Mouse (Mus musculus) hindbrain, embryonic 12.5 days (tissue): Measurements from ENCODE around the gene Cd5. TPM values are rescaled to one million over a fixed set of nuclear protein-coding genes. Genes with fewer than 3 reads are reported as not detected.

Experiments used
- ATAC-seq: fragments of 200-750 bp; cut with Nextera tagmentation; 2 replicates; pipeline ENCODE4 v1.8.0; 2017; ENCODE audit warnings: moderate TSS enrichment; ENCODE audit not compliant: low FRiP score
- H3K27ac ChIP-seq: fragments of 300-500 bp; sonication (generic); 2 replicates; pipeline ENCODE4 v1.5.1; 2016; ENCODE audit warnings: mild to moderate bottlenecking
- H3K27me3 ChIP-seq: fragments of 300-500 bp; sonication (generic); 2 replicates; pipeline ENCODE4 v1.6.1; 2016; ENCODE audit warnings: mild to moderate bottlenecking
- H3K36me3 ChIP-seq: fragments of 300-500 bp; sonication (generic); 2 replicates; pipeline ENCODE4 v1.6.1; 2016; ENCODE audit warnings: mild to moderate bottlenecking
- H3K4me1 ChIP-seq: fragments of 300-500 bp; sonication (generic); 2 replicates; pipeline ENCODE4 v1.6.1; 2016
- H3K4me2 ChIP-seq: fragments of 300-500 bp; sonication (generic); replicated peaks from 2 replicates; pipeline ENCODE4 v1.6.1; 2016; ENCODE audit warnings: mild to moderate bottlenecking
- H3K4me3 ChIP-seq: fragments of 300-500 bp; sonication (generic); 2 replicates; pipeline ENCODE4 v1.5.1; 2016; ENCODE audit warnings: mild to moderate bottlenecking
- H3K9ac ChIP-seq: fragments of 300-500 bp; sonication (generic); 2 replicates; pipeline ENCODE4 v1.6.1; 2016; ENCODE audit warnings: mild to moderate bottlenecking, moderate library complexity
- H3K9me3 ChIP-seq: fragments of 300-500 bp; sonication (generic); replicated peaks from 2 replicates; pipeline ENCODE4 v1.6.1; 2016; ENCODE audit warnings: mild to moderate bottlenecking
- WGBS: fragments of 180-500 bp; shearing (Covaris S2); methylation state at CpG from one replicate; pipeline ENCODE4 v1.1.7; 2016; 5-methylcytosine and 5-hydroxymethylcytosine counted together
- polyA plus RNA-seq: library from polyadenylated mRNA; unstranded; fragments of >200 nt; fragmentation: Nextera tagmentation; extraction: Ambion mirVana; gene quantifications from 2 replicates; pipeline ENCODE4 v1.2.1, GENCODE M21; 2016

Gene Cd5
- polyA plus RNA-seq, 1 experiment from 2014 or later, result 0.17 TPM

GRCm38 (mm10) chr19:10738038-10738437, 764 bp downstream of the Cd5 start:
- Histone ChIP-seq H3K9ac (no peak overlapping the region), H3K36me3 (no peaks in the 10 kb centered on the region), H3K4me1 (0 out of 2 replicates have a peak, but pooled peaks cover 3% of the 10 kb centered on the region), H3K27ac (no peak overlapping the region), H3K27me3 (no peaks in the 10 kb centered on the region), H3K4me2 (no peak overlapping the region), H3K4me3 (no peak overlapping the region), H3K9me3 (no peaks in the 10 kb centered on the region)
- no peak for ATAC-seq
- WGBS, result 90% methylated on average over 6 of the region's 6 CpGs

GRCm38 (mm10) chr19:10735861-10736260, 2.9 kb downstream of the Cd5 start:
- Histone ChIP-seq H3K9me3 (no peaks in the 10 kb centered on the region), H3K27ac (no peak overlapping the region), H3K4me1 (0 out of 2 replicates have a peak, but pooled peaks cover 3% of the 10 kb centered on the region), H3K4me2 (no peak overlapping the region), H3K4me3 (no peak overlapping the region), H3K27me3 (no peaks in the 10 kb centered on the region), H3K36me3 (no peaks in the 10 kb centered on the region), H3K9ac (no peak overlapping the region)
- WGBS, result 94% methylated on average over 7 of the region's 7 CpGs
- no peak for ATAC-seq

GRCm38 (mm10) chr19:10735061-10735460, 3.7 kb downstream of the Cd5 start:
- no peak overlapping the region for H3K27ac ChIP-seq
- no peak for ATAC-seq
- no peak overlapping the region for H3K4me2 ChIP-seq
- H3K4me1 ChIP-seq, result no peaks in the 10 kb centered on the region
- no peak overlapping the region for H3K9ac ChIP-seq
- no peak overlapping the region for H3K4me3 ChIP-seq
- 90% methylated on average over 3 of the region's 3 CpGs for WGBS
- H3K36me3 ChIP-seq, result no peaks in the 10 kb centered on the region
- no peaks in the 10 kb centered on the region for H3K27me3 ChIP-seq
- H3K9me3 ChIP-seq, result no peaks in the 10 kb centered on the region

GRCm38 (mm10) chr19:10734554-10734953, 4.2 kb downstream of the Cd5 start:
- Histone ChIP-seq H3K9ac (no peak overlapping the region), H3K9me3 (no peaks in the 10 kb centered on the region), H3K4me2 (no peak overlapping the region), H3K27ac (no peak overlapping the region), H3K27me3 (no peaks in the 10 kb centered on the region), H3K4me1 (no peaks in the 10 kb centered on the region), H3K4me3 (no peak overlapping the region), H3K36me3 (no peaks in the 10 kb centered on the region)
- 86% methylated on average over 7 of the region's 7 CpGs for WGBS
- no peak for ATAC-seq

GRCm38 (mm10) chr19:10733501-10734127, 5.2 kb downstream of the Cd5 start:
- H3K27me3 ChIP-seq, result no peaks in the 10 kb centered on the region
- H3K36me3 ChIP-seq, result no peaks in the 10 kb centered on the region
- H3K4me2 ChIP-seq, result no peak overlapping the region
- H3K9ac ChIP-seq, result no peak overlapping the region
- no peak for ATAC-seq
- no peaks in the 10 kb centered on the region for H3K4me1 ChIP-seq
- no peaks in the 10 kb centered on the region for H3K9me3 ChIP-seq
- H3K4me3 ChIP-seq, result no peak overlapping the region
- WGBS, result 87% methylated on average over 10 of the region's 10 CpGs
- H3K27ac ChIP-seq, result no peak overlapping the region

GRCm38 (mm10) chr19:10732741-10733140, 6.1 kb downstream of the Cd5 start:
- no peaks in the 10 kb centered on the region for H3K9me3 ChIP-seq
- H3K27me3 ChIP-seq, result no peaks in the 10 kb centered on the region
- H3K36me3 ChIP-seq, result no peaks in the 10 kb centered on the region
- no peak overlapping the region for H3K9ac ChIP-seq
- no peak overlapping the region for H3K27ac ChIP-seq
- H3K4me3 ChIP-seq, result no peak overlapping the region
- no peak for ATAC-seq
- no peaks in the 10 kb centered on the region for H3K4me1 ChIP-seq
- H3K4me2 ChIP-seq, result no peak overlapping the region
- WGBS, result 94% methylated on average over 7 of the region's 7 CpGs

GRCm38 (mm10) chr19:10731975-10732374, 6.8 kb downstream of the Cd5 start:
- Histone ChIP-seq H3K27ac (no peak overlapping the region), H3K9ac (no peak overlapping the region), H3K4me3 (no peak overlapping the region), H3K9me3 (no peaks in the 10 kb centered on the region), H3K4me2 (no peak overlapping the region), H3K36me3 (no peaks in the 10 kb centered on the region), H3K27me3 (no peaks in the 10 kb centered on the region), H3K4me1 (no peaks in the 10 kb centered on the region)
- WGBS, result 90% methylated on average over 7 of the region's 7 CpGs
- no peak for ATAC-seq

- Histone ChIP-seq H3K4me1 (no peaks in the 10 kb centered on the region), H3K27ac (no peak overlapping the region; the same call in 1 of the 2 replicates), H3K4me3 (no peak overlapping the region), H3K9ac (no peak overlapping the region), H3K27me3 (no peaks in the 10 kb centered on the region), H3K4me2 (no peak overlapping the region), H3K36me3 (no peaks in the 10 kb centered on the region), H3K9me3 (no peaks in the 10 kb centered on the region)
- peak; percentile 24; the same call in 1 of the 2 replicates for ATAC-seq
- 70% methylated on average over 5 of the region's 5 CpGs for WGBS
Observed at GRCm38 (mm10) chr19:10730469-10730868, 8.3 kb downstream of the Cd5 start.

- Histone ChIP-seq H3K9me3 (no peaks in the 10 kb centered on the region), H3K27me3 (no peaks in the 10 kb centered on the region), H3K27ac (no peak overlapping the region), H3K9ac (no peak overlapping the region), H3K36me3 (no peaks in the 10 kb centered on the region), H3K4me3 (no peak overlapping the region), H3K4me1 (no peaks in the 10 kb centered on the region), H3K4me2 (no peak overlapping the region)
- WGBS, result 86% methylated on average over 10 of the region's 10 CpGs
- peak; percentile 9; the same call in 1 of the 2 replicates for ATAC-seq
Observed at GRCm38 (mm10) chr19:10729889-10730288, 8.9 kb downstream of the Cd5 start.

GRCm38 (mm10) chr19:10724629-10725363, 14.0 kb downstream of the Cd5 start:
- no peak for ATAC-seq
- no peak overlapping the region for H3K9ac ChIP-seq
- H3K36me3 ChIP-seq, result no peaks in the 10 kb centered on the region
- 68% methylated on average over 13 of the region's 13 CpGs for WGBS
- no peaks in the 10 kb centered on the region for H3K27me3 ChIP-seq
- H3K4me1 ChIP-seq, result peaks cover 22% of the 10 kb centered on the region
- no peak overlapping the region for H3K4me3 ChIP-seq
- no peak overlapping the region for H3K27ac ChIP-seq
- no peak overlapping the region for H3K4me2 ChIP-seq
- no peaks in the 10 kb centered on the region for H3K9me3 ChIP-seq

- Histone ChIP-seq H3K9me3 (no peaks in the 10 kb centered on the region), H3K4me3 (no peak overlapping the region), H3K4me2 (no peak overlapping the region), H3K4me1 (peaks cover 28% of the 10 kb centered on the region), H3K36me3 (no peaks in the 10 kb centered on the region), H3K9ac (no peak overlapping the region), H3K27me3 (no peaks in the 10 kb centered on the region), H3K27ac (no peak overlapping the region)
- no peak for ATAC-seq
- WGBS, result 42% methylated on average over 5 of the region's 5 CpGs
Observed at GRCm38 (mm10) chr19:10723649-10724048, 15.2 kb downstream of the Cd5 start.

GRCm38 (mm10) chr19:10723084-10723483, 15.7 kb downstream of the Cd5 start:
- H3K4me1 ChIP-seq, result peaks cover 28% of the 10 kb centered on the region
- no peaks in the 10 kb centered on the region for H3K9me3 ChIP-seq
- WGBS, result 19% methylated on average over 13 of the region's 13 CpGs
- no peak overlapping the region for H3K4me3 ChIP-seq
- ATAC-seq, result no peak
- H3K4me2 ChIP-seq, result no peak overlapping the region
- no peaks in the 10 kb centered on the region for H3K36me3 ChIP-seq
- no peaks in the 10 kb centered on the region for H3K27me3 ChIP-seq
- no peak overlapping the region for H3K9ac ChIP-seq
- no peak overlapping the region for H3K27ac ChIP-seq

- no peak overlapping the region for H3K9ac ChIP-seq
- H3K9me3 ChIP-seq, result no peaks in the 10 kb centered on the region
- 62% methylated on average over 5 of the region's 5 CpGs for whole genome bisulfite sequencing
- H3K27me3 ChIP-seq, result no peaks in the 10 kb centered on the region
- H3K4me2 ChIP-seq, result no peak overlapping the region
- ATAC-seq, result no peak
- no peaks in the 10 kb centered on the region for H3K36me3 ChIP-seq
- H3K4me1 ChIP-seq, result peaks cover 28% of the 10 kb centered on the region
- H3K27ac ChIP-seq, result no peak overlapping the region
- H3K4me3 ChIP-seq, result no peak overlapping the region
Observed at GRCm38 (mm10) chr19:10721064-10721463, 17.7 kb downstream of the Cd5 start.
